Mouse (Mus musculus): Measurements from ENCODE around the gene Nfkbiz.

DNA sequence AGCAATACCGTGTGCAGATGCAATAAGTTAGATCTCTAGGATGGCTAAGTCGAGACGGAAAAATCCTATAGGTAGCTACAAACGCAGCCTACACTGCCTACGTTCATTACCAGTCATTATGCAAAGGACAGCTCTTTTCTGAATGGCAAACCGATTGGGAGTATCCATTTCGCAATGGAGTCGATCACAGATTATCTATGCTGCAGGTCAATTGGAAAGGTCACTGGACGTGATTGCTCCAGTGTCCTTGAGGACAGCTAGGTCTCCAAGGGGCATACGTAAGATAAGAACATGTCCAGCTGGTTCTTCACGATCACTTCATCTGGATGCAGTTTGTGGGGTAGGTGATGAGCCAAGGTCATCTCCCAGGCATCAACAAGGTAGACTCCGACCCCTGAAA lies 5.2 kb upstream of the Nfkbiz start:
- TF ChIP-seq EP300 (IDR thresholded peaks at IDR 0.05) (no peak), CTCF (IDR thresholded peaks at IDR 0.05) (no peak)
